Mouse (Mus musculus): ENCODE measurements around the gene Zbtb16. TPM values are rescaled to one million over a fixed set of nuclear protein-coding genes. Genes with fewer than 3 reads are reported as not detected.

Gene Zbtb16
- polyA plus RNA-seq, 1 experiment from 2014 or later: 6.6 TPM

- ATAC-seq (replicated peaks; ENCODE audit: low FRiP score) (no peak), DNase-seq (ENCODE audit: low spot score) (peak; percentile 28)
- no peak overlapping the region for H3K9ac ChIP-seq (ENCODE audit: low read length)
- WGBS: 78% methylated on average over 2 of the region's 2 CpGs
- H3K4me2 ChIP-seq (ENCODE audit: low read depth, low read length, severe bottlenecking): no peak overlapping the region
- H3K36me3 ChIP-seq (ENCODE audit: control insufficient read depth, insufficient read depth, low read length): no peaks in the 10 kb centered on the region
- H3K27me3 ChIP-seq (ENCODE audit: control insufficient read depth, insufficient read depth, low read length): no peaks in the 10 kb centered on the region; the same call in 1 of the 2 replicates
- peaks cover 38% of the 10 kb centered on the region for H3K4me1 ChIP-seq (replicated peaks; ENCODE audit: control insufficient read depth, insufficient read depth, low read length)
- no peaks in the 10 kb centered on the region for H3K9me3 ChIP-seq (ENCODE audit: control insufficient read depth, low read length)
- no peak overlapping the region for H3K4me3 ChIP-seq (ENCODE audit: low read depth, low read length)
- no peak overlapping the region for H3K27ac ChIP-seq (ENCODE audit: low read depth, low read length)
Measured at GRCm38 (mm10) chr9:48650846-48651245, 185.2 kb downstream of the Zbtb16 start.

GRCm38 (mm10) chr9:48649851-48650685 is 186.0 kb downstream of the Zbtb16 start:
- Histone ChIP-seq H3K4me2 (ENCODE audit: low read depth, low read length, severe bottlenecking) (peak overlapping the region; percentile 45), H3K27ac (ENCODE audit: low read depth, low read length) (peak overlapping the region; percentile 37; the same call in 1 of the 2 replicates), H3K27me3 (ENCODE audit: control insufficient read depth, insufficient read depth, low read length) (no peaks in the 10 kb centered on the region; the same call in 1 of the 2 replicates), H3K4me1 (replicated peaks; ENCODE audit: control insufficient read depth, insufficient read depth, low read length) (peaks cover 36% of the 10 kb centered on the region), H3K9me3 (ENCODE audit: control insufficient read depth, low read length) (no peaks in the 10 kb centered on the region), H3K36me3 (ENCODE audit: control insufficient read depth, insufficient read depth, low read length) (no peaks in the 10 kb centered on the region), H3K9ac (ENCODE audit: low read length) (no peak overlapping the region; the same call in 1 of the 2 replicates), H3K4me3 (ENCODE audit: low read depth, low read length) (no peak overlapping the region)
- ATAC-seq (replicated peaks; ENCODE audit: low FRiP score) (no peak), DNase-seq (ENCODE audit: low spot score) (peak; percentile 53)
- WGBS: 23% methylated on average over 17 of the region's 17 CpGs

GRCm38 (mm10) chr9:48649098-48649766 is 186.8 kb downstream of the Zbtb16 start:
- Histone ChIP-seq H3K4me3 (ENCODE audit: low read depth, low read length) (no peak overlapping the region), H3K4me2 (ENCODE audit: low read depth, low read length, severe bottlenecking) (peak overlapping the region; percentile 45), H3K9ac (ENCODE audit: low read length) (peak overlapping the region; percentile 10; the same call in 1 of the 2 replicates), H3K36me3 (ENCODE audit: control insufficient read depth, insufficient read depth, low read length) (no peaks in the 10 kb centered on the region), H3K27ac (ENCODE audit: low read depth, low read length) (peak overlapping the region; percentile 62), H3K9me3 (ENCODE audit: control insufficient read depth, low read length) (no peaks in the 10 kb centered on the region), H3K4me1 (replicated peaks; ENCODE audit: control insufficient read depth, insufficient read depth, low read length) (peaks cover 32% of the 10 kb centered on the region), H3K27me3 (ENCODE audit: control insufficient read depth, insufficient read depth, low read length) (no peaks in the 10 kb centered on the region)
- DNase-seq (ENCODE audit: low spot score): peak; percentile 89
- under 1% methylated on average over 22 of the region's 22 CpGs for WGBS
- peak; percentile 88 for ATAC-seq (replicated peaks; ENCODE audit: low FRiP score)

- peak overlapping the region; percentile 45; the same call in 1 of the 2 replicates for H3K4me2 ChIP-seq (ENCODE audit: low read depth, low read length, severe bottlenecking)
- peak overlapping the region; percentile 62 for H3K27ac ChIP-seq (ENCODE audit: low read depth, low read length)
- DNase-seq (ENCODE audit: low spot score) (peak; percentile 53), ATAC-seq (replicated peaks; ENCODE audit: low FRiP score) (no peak; the same call in 1 of the 2 replicates)
- no peaks in the 10 kb centered on the region for H3K9me3 ChIP-seq (ENCODE audit: control insufficient read depth, low read length)
- H3K36me3 ChIP-seq (ENCODE audit: control insufficient read depth, insufficient read depth, low read length): no peaks in the 10 kb centered on the region
- peaks cover 32% of the 10 kb centered on the region for H3K4me1 ChIP-seq (replicated peaks; ENCODE audit: control insufficient read depth, insufficient read depth, low read length)
- no peaks in the 10 kb centered on the region for H3K27me3 ChIP-seq (ENCODE audit: control insufficient read depth, insufficient read depth, low read length)
- WGBS: 27% methylated on average over 12 of the region's 12 CpGs
- H3K9ac ChIP-seq (ENCODE audit: low read length): no peak overlapping the region; the same call in 1 of the 2 replicates
- H3K4me3 ChIP-seq (ENCODE audit: low read depth, low read length): no peak overlapping the region
Measured at GRCm38 (mm10) chr9:48648285-48649097, 187.5 kb downstream of the Zbtb16 start.

- H3K27ac ChIP-seq (ENCODE audit: low read depth, low read length): peak overlapping the region; percentile 28; the same call in 1 of the 2 replicates
- H3K4me2 ChIP-seq (ENCODE audit: low read depth, low read length, severe bottlenecking): 0 out of 2 replicates have a peak overlapping the region, but pooled peaks have one; percentile 18
- WGBS: 15% methylated on average over 10 of the region's 10 CpGs
- no peak for ATAC-seq (replicated peaks; ENCODE audit: low FRiP score)
- H3K9ac ChIP-seq (ENCODE audit: low read length): no peak overlapping the region
- no peaks in the 10 kb centered on the region for H3K9me3 ChIP-seq (ENCODE audit: control insufficient read depth, low read length)
- H3K27me3 ChIP-seq (ENCODE audit: control insufficient read depth, insufficient read depth, low read length): no peaks in the 10 kb centered on the region
- DNase-seq (ENCODE audit: low spot score): peak; percentile 64
- peaks cover 32% of the 10 kb centered on the region for H3K4me1 ChIP-seq (replicated peaks; ENCODE audit: control insufficient read depth, insufficient read depth, low read length)
- H3K4me3 ChIP-seq (ENCODE audit: low read depth, low read length): no peak overlapping the region
- no peaks in the 10 kb centered on the region for H3K36me3 ChIP-seq (ENCODE audit: control insufficient read depth, insufficient read depth, low read length)
Measured at GRCm38 (mm10) chr9:48647648-48648284, 188.3 kb downstream of the Zbtb16 start.

GRCm38 (mm10) chr9:48646781-48647647 is 189.0 kb downstream of the Zbtb16 start:
- peaks cover 32% of the 10 kb centered on the region for H3K4me1 ChIP-seq (replicated peaks; ENCODE audit: control insufficient read depth, insufficient read depth, low read length)
- ATAC-seq (replicated peaks; ENCODE audit: low FRiP score) (no peak), DNase-seq (ENCODE audit: low spot score) (peak; percentile 54)
- WGBS: 36% methylated on average over 16 of the region's 16 CpGs
- H3K27ac ChIP-seq (ENCODE audit: low read depth, low read length): peak overlapping the region; percentile 28; the same call in 1 of the 2 replicates
- no peaks in the 10 kb centered on the region for H3K9me3 ChIP-seq (ENCODE audit: control insufficient read depth, low read length)
- no peak overlapping the region for H3K4me3 ChIP-seq (ENCODE audit: low read depth, low read length)
- H3K4me2 ChIP-seq (ENCODE audit: low read depth, low read length, severe bottlenecking): no peak overlapping the region
- no peaks in the 10 kb centered on the region for H3K27me3 ChIP-seq (ENCODE audit: control insufficient read depth, insufficient read depth, low read length)
- no peak overlapping the region; the same call in 1 of the 2 replicates for H3K9ac ChIP-seq (ENCODE audit: low read length)
- no peaks in the 10 kb centered on the region for H3K36me3 ChIP-seq (ENCODE audit: control insufficient read depth, insufficient read depth, low read length)

- H3K4me1 ChIP-seq (replicated peaks; ENCODE audit: control insufficient read depth, insufficient read depth, low read length): peaks cover 32% of the 10 kb centered on the region
- no peak for ATAC-seq (replicated peaks; ENCODE audit: low FRiP score)
Measured at GRCm38 (mm10) chr9:48646251-48646650, 189.8 kb downstream of the Zbtb16 start.

More at GRCm38 (mm10) chr9:48646251-48646650, 189.8 kb downstream of the Zbtb16 start:
- no peak overlapping the region for H3K9ac ChIP-seq (ENCODE audit: low read length)
- H3K9me3 ChIP-seq (ENCODE audit: control insufficient read depth, low read length): no peaks in the 10 kb centered on the region
- 23% methylated on average over 4 of the region's 4 CpGs for WGBS
- no peaks in the 10 kb centered on the region for H3K27me3 ChIP-seq (ENCODE audit: control insufficient read depth, insufficient read depth, low read length)
- H3K4me2 ChIP-seq (ENCODE audit: low read depth, low read length, severe bottlenecking): no peak overlapping the region
- no peaks in the 10 kb centered on the region for H3K36me3 ChIP-seq (ENCODE audit: control insufficient read depth, insufficient read depth, low read length)
- no peak overlapping the region for H3K27ac ChIP-seq (ENCODE audit: low read depth, low read length)
- no peak overlapping the region for H3K4me3 ChIP-seq (ENCODE audit: low read depth, low read length)
- DNase-seq (ENCODE audit: low spot score): peak; percentile 86

Data from forebrain, embryonic 11.5 days (tissue).